Mouse (Mus musculus) stomach, embryonic 14.5 days (tissue): ENCODE data around the gene Olfr1442. TPM values are rescaled to one million over a fixed set of nuclear protein-coding genes. Genes with fewer than 3 reads are reported as not detected.

Experiments
- ATAC-seq: fragments of 200-750 bp; cut with Nextera tagmentation; 2 replicates; pipeline ENCODE4 v1.8.0; 2017; ENCODE audit warnings: low read depth, moderate TSS enrichment; ENCODE audit not compliant: insufficient number of reproducible peaks, insufficient read depth, low FRiP score
- H3K27ac ChIP-seq: fragments of 300-500 bp; sonication (generic); 2 replicates; pipeline ENCODE4 v1.5.1; 2014; ENCODE audit warnings: mild to moderate bottlenecking, low read length, moderate library complexity, mixed read lengths
- H3K27me3 ChIP-seq: fragments of 300-500 bp; sonication (generic); 2 replicates; pipeline ENCODE4 v1.6.1; 2014; ENCODE audit warnings: low read length, control low read depth, mixed read lengths; ENCODE audit not compliant: control insufficient read depth, insufficient read depth
- H3K36me3 ChIP-seq: fragments of 300-500 bp; sonication (generic); 2 replicates; pipeline ENCODE4 v1.6.1; 2014; ENCODE audit warnings: mild to moderate bottlenecking, control low read depth, low read length, moderate library complexity, mixed read lengths; ENCODE audit not compliant: control insufficient read depth, insufficient read depth
- H3K4me1 ChIP-seq: fragments of 300-500 bp; sonication (generic); 2 replicates; pipeline ENCODE4 v1.6.1; 2014; ENCODE audit warnings: low read length, control low read depth, mixed read lengths; ENCODE audit not compliant: control insufficient read depth, insufficient read depth
- H3K4me2 ChIP-seq: fragments of 300-500 bp; sonication (generic); replicated peaks from 2 replicates; pipeline ENCODE4 v1.6.1; 2014; ENCODE audit warnings: low read depth, low read length, control low read depth
- H3K4me3 ChIP-seq: fragments of 300-500 bp; sonication (generic); 2 replicates; pipeline ENCODE4 v1.5.1; 2014; ENCODE audit warnings: low read depth, low read length, control low read depth
- H3K9ac ChIP-seq: fragments of 300-500 bp; sonication (generic); replicated peaks from 2 replicates; pipeline ENCODE4 v1.6.1; 2014; ENCODE audit warnings: low read depth, mild to moderate bottlenecking, control low read depth, low read length, moderate library complexity, mixed read lengths
- H3K9me3 ChIP-seq: fragments of 300-500 bp; sonication (generic); 2 replicates; pipeline ENCODE4 v1.6.1; 2016; ENCODE audit warnings: low read depth, low read length, control low read depth; ENCODE audit not compliant: control insufficient read depth
- WGBS: fragments of 180-500 bp; shearing (Covaris S2); extraction: QIAGEN DNeasy Blood & Tissue Kit; methylation state at CpG from one replicate; pipeline ENCODE4 v1.1.7; 2014; 5-methylcytosine and 5-hydroxymethylcytosine counted together
- polyA plus RNA-seq: library from polyadenylated mRNA; unstranded; fragments of >200 nt; fragmentation: Nextera tagmentation; extraction: Ambion mirVana; gene quantifications from 2 replicates; pipeline ENCODE4 v1.2.1, GENCODE M21; 2014

The Olfr1442 gene
- polyA plus RNA-seq, 1 experiment from 2014 or later: not detected

DNA sequence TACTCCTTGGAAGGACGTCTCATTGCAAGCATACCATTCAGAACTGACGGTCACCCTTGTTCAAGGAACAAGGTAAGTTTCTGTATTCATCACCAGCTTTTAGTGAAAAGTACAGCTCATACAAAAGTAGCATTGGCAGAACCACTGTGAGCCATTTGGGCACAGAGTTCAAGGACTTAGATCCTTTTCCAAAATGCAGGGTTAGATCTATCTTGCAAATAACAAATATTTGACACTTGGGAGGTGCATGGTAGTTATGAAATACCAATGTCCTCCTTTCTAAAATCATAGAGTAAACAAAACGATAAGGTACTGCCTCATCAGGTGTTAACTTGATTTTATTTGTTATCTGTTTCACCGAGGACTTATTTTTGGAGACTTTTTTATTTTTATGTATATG, 812 bp downstream of the Olfr1442 start:
- H3K36me3 ChIP-seq: no peaks in the 10 kb centered on the region
- no peaks in the 10 kb centered on the region for H3K9me3 ChIP-seq
- H3K27me3 ChIP-seq: no peaks in the 10 kb centered on the region
- no peak overlapping the region for H3K27ac ChIP-seq
- no peak for ATAC-seq
- H3K9ac ChIP-seq: no peak overlapping the region
- H3K4me2 ChIP-seq: no peak overlapping the region
- H3K4me1 ChIP-seq: no peaks in the 10 kb centered on the region
- H3K4me3 ChIP-seq: no peak overlapping the region
- 83% methylated on average over 4 of the region's 4 CpGs for WGBS

GRCm38 (mm10) chr19:12677812-12678211, 7.6 kb downstream of the Olfr1442 start, which contains the start of gene Olfr1443:
TSS of gene Olfr1443 (plus strand) at chr19:12678112.
- no peaks in the 10 kb centered on the region for H3K9me3 ChIP-seq
- no peak within 1 kb of the TSS for H3K9ac ChIP-seq
- WGBS: 65% methylated on average over 3 of the region's 3 CpGs
- no peaks in the 10 kb centered on the region for H3K27me3 ChIP-seq
- no peak within 1 kb of the TSS for H3K4me2 ChIP-seq
- no peak within 1 kb of the TSS for H3K27ac ChIP-seq
- H3K4me3 ChIP-seq: no peak within 1 kb of the TSS
- no peaks in the 10 kb centered on the region for H3K36me3 ChIP-seq
- ATAC-seq: no peak
- H3K4me1 ChIP-seq: no peaks in the 10 kb centered on the region

- no peak overlapping the region for H3K27ac ChIP-seq
- H3K9me3 ChIP-seq: no peaks in the 10 kb centered on the region
- H3K27me3 ChIP-seq: no peaks in the 10 kb centered on the region
- no peak overlapping the region for H3K4me3 ChIP-seq
- no peaks in the 10 kb centered on the region for H3K4me1 ChIP-seq
- no peak overlapping the region for H3K4me2 ChIP-seq
- ATAC-seq: no peak
- H3K36me3 ChIP-seq: no peaks in the 10 kb centered on the region
- H3K9ac ChIP-seq: no peak overlapping the region
Observed at GRCm38 (mm10) chr19:12684638-12685037, 14.4 kb downstream of the Olfr1442 start.

- no peak for ATAC-seq
- H3K4me3 ChIP-seq: no peak overlapping the region
- no peaks in the 10 kb centered on the region for H3K36me3 ChIP-seq
- H3K27me3 ChIP-seq: no peaks in the 10 kb centered on the region
- no peak overlapping the region for H3K9ac ChIP-seq
- H3K4me2 ChIP-seq: no peak overlapping the region
- H3K27ac ChIP-seq: no peak overlapping the region
- H3K4me1 ChIP-seq: no peaks in the 10 kb centered on the region
- no peaks in the 10 kb centered on the region for H3K9me3 ChIP-seq
Observed at GRCm38 (mm10) chr19:12685231-12685630, 15.0 kb downstream of the Olfr1442 start.

DNA sequence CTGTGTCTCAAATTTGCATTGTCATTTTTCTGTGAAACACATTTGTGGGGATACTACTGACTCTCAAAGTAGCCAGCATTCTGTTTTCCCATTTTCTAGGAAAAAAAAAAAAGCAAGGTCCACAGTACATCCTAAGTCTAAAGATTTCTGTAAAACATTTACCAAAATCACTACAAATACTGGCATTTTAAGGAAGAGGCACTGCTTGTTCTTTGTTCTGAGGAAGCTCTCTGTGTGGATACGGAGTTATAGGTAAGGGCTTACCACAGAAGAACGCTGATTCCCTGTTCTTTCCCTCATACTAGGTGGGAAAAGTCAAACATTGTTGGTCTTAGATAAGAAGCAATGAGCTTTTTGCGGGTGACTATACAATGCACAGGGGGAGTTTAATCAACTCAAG, 25.4 kb downstream of the Olfr1442 start, which contains the start of gene Keg1:
TSS of gene Keg1 (plus strand) at position 197 of the 400 bp plus-strand sequence.
- Histone ChIP-seq H3K27ac (no peak within 1 kb of the TSS), H3K4me1 (no peaks in the 10 kb centered on the region), H3K36me3 (no peaks in the 10 kb centered on the region), H3K27me3 (no peaks in the 10 kb centered on the region), H3K9me3 (no peaks in the 10 kb centered on the region), H3K4me3 (no peak within 1 kb of the TSS), H3K9ac (no peak within 1 kb of the TSS), H3K4me2 (no peak within 1 kb of the TSS)
- 60% methylated on average over 3 of the region's 3 CpGs for WGBS
- ATAC-seq: no peak

- H3K9me3 ChIP-seq: no peaks in the 10 kb centered on the region
- no peak overlapping the region for H3K4me3 ChIP-seq
- H3K9ac ChIP-seq: no peak overlapping the region
- no peaks in the 10 kb centered on the region for H3K4me1 ChIP-seq
- H3K4me2 ChIP-seq: no peak overlapping the region
- no peaks in the 10 kb centered on the region for H3K36me3 ChIP-seq
- ATAC-seq: no peak
- no peaks in the 10 kb centered on the region for H3K27me3 ChIP-seq
- H3K27ac ChIP-seq: no peak overlapping the region
Observed at GRCm38 (mm10) chr19:12696221-12696620, 26.0 kb downstream of the Olfr1442 start.

GRCm38 (mm10) chr19:12708458-12708857, 38.2 kb downstream of the Olfr1442 start:
- no peaks in the 10 kb centered on the region for H3K4me1 ChIP-seq
- no peaks in the 10 kb centered on the region for H3K27me3 ChIP-seq
- no peaks in the 10 kb centered on the region for H3K9me3 ChIP-seq
- H3K36me3 ChIP-seq: no peaks in the 10 kb centered on the region
- no peak overlapping the region for H3K4me2 ChIP-seq
- WGBS: 67% methylated on average over 2 of the region's 2 CpGs
- H3K4me3 ChIP-seq: no peak overlapping the region
- H3K9ac ChIP-seq: no peak overlapping the region
- no peak for ATAC-seq
- H3K27ac ChIP-seq: no peak overlapping the region

DNA sequence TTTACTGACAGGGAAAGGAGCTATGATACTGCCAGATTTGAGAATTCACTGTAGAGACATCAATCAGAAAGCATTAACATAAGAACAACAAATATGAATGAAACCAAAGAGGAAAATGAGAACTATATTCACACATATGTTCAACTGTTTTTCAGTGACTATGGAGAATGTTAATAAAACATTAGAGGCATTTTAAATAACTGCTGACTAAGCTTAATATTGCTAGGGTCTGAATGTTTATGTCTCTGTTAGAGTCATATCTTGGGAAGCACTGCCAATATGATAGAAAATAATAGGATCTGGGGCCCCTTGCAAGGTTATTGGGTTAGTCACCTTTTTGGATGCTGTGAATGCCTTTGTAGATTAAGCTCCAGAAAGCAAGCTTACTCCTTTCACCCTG, 38.7 kb downstream of the Olfr1442 start:
- H3K27me3 ChIP-seq: no peaks in the 10 kb centered on the region
- no peaks in the 10 kb centered on the region for H3K4me1 ChIP-seq
- no peak overlapping the region for H3K4me2 ChIP-seq
- H3K36me3 ChIP-seq: no peaks in the 10 kb centered on the region
- no peak overlapping the region for H3K27ac ChIP-seq
- no peak overlapping the region for H3K4me3 ChIP-seq
- no peak overlapping the region for H3K9ac ChIP-seq
- no peaks in the 10 kb centered on the region for H3K9me3 ChIP-seq
- ATAC-seq: no peak

DNA sequence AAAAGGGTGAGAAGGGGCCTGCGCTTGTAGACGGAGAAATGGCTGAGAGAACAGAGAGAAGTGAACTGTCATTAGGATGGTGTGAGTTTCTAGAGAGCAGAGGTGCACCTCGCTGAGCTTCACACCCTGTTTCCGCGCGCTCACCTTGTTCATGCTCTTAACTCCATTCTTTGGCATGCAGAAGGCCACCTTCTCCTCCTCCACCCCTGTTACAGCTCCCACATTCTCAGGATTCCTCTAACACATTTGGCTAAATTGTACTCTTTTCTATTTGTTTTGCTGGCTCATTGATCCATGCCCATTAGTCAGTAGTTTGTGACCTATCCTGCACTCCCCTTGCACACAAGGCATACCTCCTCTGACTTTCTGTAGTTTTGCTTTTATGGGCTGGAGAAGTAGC, 49.0 kb downstream of the Olfr1442 start:
- Histone ChIP-seq H3K27me3 (no peaks in the 10 kb centered on the region), H3K4me3 (no peak overlapping the region), H3K9ac (no peak overlapping the region), H3K27ac (no peak overlapping the region), H3K4me1 (no peaks in the 10 kb centered on the region), H3K36me3 (no peaks in the 10 kb centered on the region), H3K4me2 (no peak overlapping the region), H3K9me3 (no peaks in the 10 kb centered on the region)
- WGBS: 66% methylated on average over 6 of the region's 6 CpGs
- no peak for ATAC-seq
